Mouse (Mus musculus) midbrain, embryonic 11.5 days (tissue): Measurements from ENCODE around the gene Cep97. TPM values are rescaled to one million over a fixed set of nuclear protein-coding genes. Genes with fewer than 3 reads are reported as not detected.

Experiments
- ATAC-seq: fragments of 200-750 bp; cut with Nextera tagmentation; 2 replicates; pipeline ENCODE4 v1.8.0; 2017; ENCODE audit warnings: moderate TSS enrichment, moderate library complexity; ENCODE audit not compliant: low FRiP score
- DNase-seq: peaks from one replicate; pipeline ENCODE4 v3.0.0; 2015; ENCODE audit warnings: low spot score; ENCODE audit errors: missing footprints
- H3K27ac ChIP-seq: fragments of 300-500 bp; sonication (generic); 2 replicates; pipeline ENCODE4 v1.5.1; 2014; ENCODE audit warnings: low read depth, low read length
- H3K27me3 ChIP-seq: fragments of 300-500 bp; sonication (generic); 2 replicates; pipeline ENCODE4 v1.6.1; 2014; ENCODE audit warnings: mild to moderate bottlenecking, low read length, moderate library complexity, mixed read lengths; ENCODE audit not compliant: control insufficient read depth, insufficient read depth
- H3K36me3 ChIP-seq: fragments of 300-500 bp; sonication (generic); 2 replicates; pipeline ENCODE4 v1.6.1; 2014; ENCODE audit warnings: mild to moderate bottlenecking, low read length, moderate library complexity, mixed read lengths; ENCODE audit not compliant: control insufficient read depth, insufficient read depth
- H3K4me1 ChIP-seq: fragments of 300-500 bp; sonication (generic); 2 replicates; pipeline ENCODE4 v1.6.1; 2014; ENCODE audit warnings: low read length; ENCODE audit not compliant: control insufficient read depth, insufficient read depth
- H3K4me2 ChIP-seq: fragments of 300-500 bp; sonication (generic); 2 replicates; pipeline ENCODE4 v1.6.1; 2014; ENCODE audit warnings: mild to moderate bottlenecking, moderate library complexity
- H3K4me3 ChIP-seq: fragments of 300-500 bp; sonication (generic); 2 replicates; pipeline ENCODE4 v1.5.1; 2014; ENCODE audit warnings: low read depth, low read length
- H3K9ac ChIP-seq: fragments of 300-500 bp; sonication (generic); 2 replicates; pipeline ENCODE4 v1.6.1; 2014; ENCODE audit warnings: low read length
- H3K9me3 ChIP-seq: fragments of 300-500 bp; sonication (generic); 2 replicates; pipeline ENCODE4 v1.6.1; 2016; ENCODE audit warnings: low read length; ENCODE audit not compliant: control insufficient read depth
- WGBS: fragments of 180-500 bp; shearing (Covaris S2); extraction: QIAGEN DNeasy Blood & Tissue Kit; methylation state at CpG from one replicate; pipeline ENCODE4 v1.1.7; 2014; 5-methylcytosine and 5-hydroxymethylcytosine counted together
- polyA plus RNA-seq: library from polyadenylated mRNA; unstranded; fragments of >200 nt; fragmentation: Nextera tagmentation; extraction: Ambion mirVana; gene quantifications from 2 replicates; pipeline ENCODE4 v1.2.1, GENCODE M21; 2014

Gene Cep97
- polyA plus RNA-seq, 1 experiment from 2014 or later, result 18.3 TPM

DNA sequence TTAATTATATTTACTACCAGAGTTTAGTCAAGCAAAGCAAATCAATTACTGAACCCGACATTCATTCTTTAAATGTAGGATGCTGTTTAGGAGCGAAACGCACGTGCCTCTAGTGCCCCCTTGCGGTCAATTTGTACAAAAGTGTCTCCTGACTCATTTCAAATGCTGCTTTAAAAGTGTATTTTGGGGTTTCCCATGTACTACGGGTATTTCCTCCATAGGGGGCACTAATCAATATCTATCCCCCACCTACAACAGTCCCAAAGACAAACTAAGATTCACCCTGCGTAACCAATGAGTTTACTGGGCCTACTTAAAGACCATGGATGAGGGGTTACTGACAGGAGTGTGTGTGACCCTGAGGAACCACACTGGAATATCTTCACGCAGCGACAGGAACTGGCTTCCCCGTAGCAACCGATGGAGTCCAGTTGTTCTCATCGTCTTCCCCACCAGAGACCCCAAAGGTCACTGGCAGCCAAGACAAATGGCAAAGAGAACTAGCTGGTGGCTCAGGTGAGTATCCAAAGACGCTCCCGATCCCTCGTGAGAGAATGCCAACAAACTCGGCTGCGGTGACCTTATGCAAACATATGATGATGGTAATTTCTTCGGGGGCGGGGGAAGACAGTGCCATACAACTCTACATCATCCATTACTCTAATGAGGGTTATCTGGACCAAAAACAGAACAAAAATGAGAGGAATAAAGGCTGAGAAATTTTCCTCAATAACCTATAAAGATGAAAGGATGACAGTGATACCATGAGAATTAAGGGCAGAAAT lies 81.5 kb downstream of the Cep97 start:
- no peaks in the 10 kb centered on the region for H3K4me1 ChIP-seq
- WGBS, result 59% methylated on average over 19 of the region's 19 CpGs

DNA sequence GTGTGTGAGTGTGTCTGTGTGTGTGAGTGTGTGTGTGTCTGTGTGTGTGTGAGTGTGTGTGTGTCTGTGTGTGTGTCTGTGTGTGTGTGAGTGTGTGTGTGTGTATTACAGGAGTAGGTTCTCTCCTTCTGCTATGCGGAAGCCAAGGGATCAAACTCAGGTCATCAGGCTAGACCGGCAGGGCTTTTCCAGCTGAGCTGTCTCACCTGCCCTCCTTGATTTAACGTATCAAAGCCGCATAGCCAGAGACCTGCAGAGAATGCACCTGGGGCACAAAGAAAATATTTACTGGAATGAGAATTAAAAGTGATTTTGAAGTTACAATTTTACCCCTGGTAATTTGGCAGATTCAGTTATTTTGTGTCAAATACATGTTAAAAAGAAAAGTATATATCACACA lies 82.1 kb downstream of the Cep97 start:
- no peaks in the 10 kb centered on the region for H3K9me3 ChIP-seq
- no peak overlapping the region for H3K27ac ChIP-seq
- H3K27me3 ChIP-seq, result no peaks in the 10 kb centered on the region
- peak; percentile 51; the same call in 1 of the 2 replicates for ATAC-seq
- H3K4me3 ChIP-seq, result no peak overlapping the region
- no peaks in the 10 kb centered on the region; the same call in 1 of the 2 replicates for H3K36me3 ChIP-seq
- H3K4me1 ChIP-seq, result no peaks in the 10 kb centered on the region
- no peak overlapping the region for H3K9ac ChIP-seq
- H3K4me2 ChIP-seq, result no peak overlapping the region
- DNase-seq, result peak; percentile 81
- 53% methylated on average over 4 of the region's 4 CpGs for WGBS

More for the DNA sequence above, 81.5 kb downstream of the Cep97 start:
- Histone ChIP-seq H3K9ac (no peak overlapping the region), H3K4me2 (no peak overlapping the region), H3K36me3 (no peaks in the 10 kb centered on the region; the same call in 1 of the 2 replicates), H3K27me3 (no peaks in the 10 kb centered on the region), H3K27ac (no peak overlapping the region), H3K4me3 (no peak overlapping the region), H3K9me3 (no peaks in the 10 kb centered on the region)
- DNase-seq, result peak; percentile 97
- peak; percentile 82 for ATAC-seq

- 88% methylated on average over 3 of the region's 3 CpGs for WGBS
- DNase-seq (peak; percentile 21), ATAC-seq (no peak)
- Histone ChIP-seq H3K4me1 (no peaks in the 10 kb centered on the region), H3K36me3 (no peaks in the 10 kb centered on the region), H3K4me3 (no peak overlapping the region), H3K4me2 (no peak overlapping the region), H3K27ac (no peak overlapping the region), H3K27me3 (no peaks in the 10 kb centered on the region), H3K9ac (no peak overlapping the region), H3K9me3 (no peaks in the 10 kb centered on the region)
These were observed 84.2 kb downstream of the Cep97 start for GRCm38 (mm10) chr16:55850485-55850884.

Other genes starting within 250 kb of the Cep97 start
- 1.3 and 1.8 TPM in 2 replicates for gene Nfkbiz, start 96.0 kb downstream of the Cep97 start, polyA plus RNA-seq
- gene Nxpe3, start 39.6 kb downstream of the Cep97 start, polyA plus RNA-seq, result 1.1 TPM in 2 replicates
- 842 and 869 TPM in 2 replicates for gene Rpl24, start 31.4 kb upstream of the Cep97 start, polyA plus RNA-seq
- gene Zbtb11, start 39.0 kb upstream of the Cep97 start, polyA plus RNA-seq, result 15.9 TPM in 2 replicates
- gene Pcnp, start 94.9 kb upstream of the Cep97 start, polyA plus RNA-seq, result 384 and 403 TPM in 2 replicates
- 31.3 and 33.3 TPM in 2 replicates for gene Trmt10c, start 103.0 kb upstream of the Cep97 start, polyA plus RNA-seq
- gene Senp7, start 113.5 kb upstream of the Cep97 start, polyA plus RNA-seq, result 37.4 and 42.8 TPM in 2 replicates